Mouse (Mus musculus) forebrain, embryonic 11.5 days (tissue): ENCODE data around the gene Nop16. TPM values are rescaled to one million over a fixed set of nuclear protein-coding genes. Genes with fewer than 3 reads are reported as not detected.
"Not testable (repeated sequence)": the region's sequence is repeated elsewhere in the genome, so short reads cannot be mapped to it uniquely, and the experiment has no call there.

Experiments
- ATAC-seq: fragments of 200-750 bp; cut with Nextera tagmentation; replicated peaks from 2 replicates; pipeline ENCODE4 v1.8.0; 2017; ENCODE audit warnings: moderate TSS enrichment; ENCODE audit not compliant: low FRiP score
- DNase-seq: peaks from one replicate; pipeline ENCODE4 v3.0.0-alpha.2; 2017; ENCODE audit warnings: low spot score
- H3K27ac ChIP-seq: fragments of 300-500 bp; sonication (generic); 2 replicates; pipeline ENCODE4 v1.5.1; 2014; ENCODE audit warnings: low read depth, low read length
- H3K27me3 ChIP-seq: fragments of 300-500 bp; sonication (generic); 2 replicates; pipeline ENCODE4 v1.6.1; 2014; ENCODE audit warnings: mild to moderate bottlenecking, low read length, mixed read lengths; ENCODE audit not compliant: control insufficient read depth, insufficient read depth
- H3K36me3 ChIP-seq: fragments of 300-500 bp; sonication (generic); 2 replicates; pipeline ENCODE4 v1.6.1; 2014; ENCODE audit warnings: mild to moderate bottlenecking, low read length, moderate library complexity, mixed read lengths; ENCODE audit not compliant: control insufficient read depth, insufficient read depth
- H3K4me1 ChIP-seq: fragments of 300-500 bp; sonication (generic); replicated peaks from 2 replicates; pipeline ENCODE4 v1.6.1; 2014; ENCODE audit warnings: low read length, mixed read lengths; ENCODE audit not compliant: control insufficient read depth, insufficient read depth
- H3K4me2 ChIP-seq: fragments of 300-500 bp; sonication (generic); 2 replicates; pipeline ENCODE4 v1.6.1; 2014; ENCODE audit warnings: low read depth, mild to moderate bottlenecking, low read length, moderate library complexity, mixed read lengths; ENCODE audit not compliant: severe bottlenecking
- H3K4me3 ChIP-seq: fragments of 300-500 bp; sonication (generic); 2 replicates; pipeline ENCODE4 v1.5.1; 2014; ENCODE audit warnings: low read depth, low read length
- H3K9ac ChIP-seq: fragments of 300-500 bp; sonication (generic); 2 replicates; pipeline ENCODE4 v1.6.1; 2014; ENCODE audit warnings: low read length
- H3K9me3 ChIP-seq: fragments of 300-500 bp; sonication (generic); 2 replicates; pipeline ENCODE4 v1.6.1; 2016; ENCODE audit warnings: low read length, mixed read lengths; ENCODE audit not compliant: control insufficient read depth
- WGBS: fragments of 180-500 bp; shearing (Covaris S2); extraction: QIAGEN DNeasy Blood & Tissue Kit; methylation state at CpG from one replicate; pipeline ENCODE4 v1.1.7; 2014; 5-methylcytosine and 5-hydroxymethylcytosine counted together
- polyA plus RNA-seq: library from polyadenylated mRNA; unstranded; fragments of >200 nt; fragmentation: Nextera tagmentation; extraction: Ambion mirVana; gene quantifications from 2 replicates; pipeline ENCODE4 v1.2.1, GENCODE M21; 2014

Gene Nop16
- polyA plus RNA-seq, 1 experiment from 2014 or later = 71.1 TPM

DNA sequence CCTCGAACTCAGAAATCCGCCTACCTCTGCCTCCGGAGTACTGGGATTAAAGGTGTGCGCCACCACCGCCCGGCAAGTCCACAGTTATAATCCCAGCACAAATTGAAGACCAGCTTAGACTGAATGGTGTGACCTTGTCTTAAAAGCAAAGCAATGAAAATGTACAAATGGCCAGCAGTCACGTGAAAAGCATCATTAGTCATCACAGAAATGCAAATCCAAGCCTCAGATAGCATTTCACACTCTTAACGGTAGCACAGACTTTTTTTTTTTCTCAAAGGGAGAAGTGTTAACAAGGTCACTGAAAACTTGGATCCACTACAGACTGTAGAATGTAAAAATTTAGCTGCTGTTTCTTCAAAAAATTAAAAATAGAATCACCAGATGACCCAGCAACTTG is 26.4 kb upstream of the Nop16 start:
- H3K9ac ChIP-seq = no peak overlapping the region
- no peaks in the 10 kb centered on the region for H3K9me3 ChIP-seq
- 0 out of 2 replicates have a peak, but pooled peaks cover 2% of the 10 kb centered on the region for H3K4me1 ChIP-seq
- no peaks in the 10 kb centered on the region for H3K27me3 ChIP-seq
- ATAC-seq (no peak), DNase-seq (no peak)
- no peak overlapping the region for H3K27ac ChIP-seq
- WGBS = 84% methylated on average over 8 of the region's 8 CpGs
- H3K4me3 ChIP-seq = no peak overlapping the region
- H3K4me2 ChIP-seq = no peak overlapping the region
- no peaks in the 10 kb centered on the region for H3K36me3 ChIP-seq

DNA sequence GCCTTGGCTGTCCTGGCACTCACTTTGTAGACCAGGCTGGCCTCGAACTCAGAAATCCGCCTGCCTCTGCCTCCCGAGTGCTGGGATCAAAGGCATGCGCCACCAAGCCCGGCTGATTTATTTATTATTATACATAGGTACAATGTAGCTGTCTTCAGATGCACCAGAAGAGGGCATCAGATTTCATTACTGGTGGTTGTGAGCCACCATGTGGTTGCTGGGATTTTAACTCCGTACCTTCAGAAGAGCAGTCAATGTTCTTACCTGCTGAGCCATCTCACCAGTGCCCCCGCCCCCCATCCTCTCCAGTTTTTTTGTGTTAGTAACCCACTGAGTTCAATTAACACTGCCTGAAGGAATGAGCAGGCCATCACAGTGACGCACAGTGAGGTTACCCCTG is 23.3 kb upstream of the Nop16 start:
- ATAC-seq, DNase-seq, H3K9me3 ChIP-seq, H3K4me1 ChIP-seq, H3K4me3 ChIP-seq, H3K36me3 ChIP-seq, H3K9ac ChIP-seq, H3K4me2 ChIP-seq, H3K27ac ChIP-seq: not testable (repeated sequence)
- H3K27me3 ChIP-seq = peaks cover 15% of the 10 kb centered on the region
- 83% methylated on average over 8 of the region's 8 CpGs for WGBS

DNA sequence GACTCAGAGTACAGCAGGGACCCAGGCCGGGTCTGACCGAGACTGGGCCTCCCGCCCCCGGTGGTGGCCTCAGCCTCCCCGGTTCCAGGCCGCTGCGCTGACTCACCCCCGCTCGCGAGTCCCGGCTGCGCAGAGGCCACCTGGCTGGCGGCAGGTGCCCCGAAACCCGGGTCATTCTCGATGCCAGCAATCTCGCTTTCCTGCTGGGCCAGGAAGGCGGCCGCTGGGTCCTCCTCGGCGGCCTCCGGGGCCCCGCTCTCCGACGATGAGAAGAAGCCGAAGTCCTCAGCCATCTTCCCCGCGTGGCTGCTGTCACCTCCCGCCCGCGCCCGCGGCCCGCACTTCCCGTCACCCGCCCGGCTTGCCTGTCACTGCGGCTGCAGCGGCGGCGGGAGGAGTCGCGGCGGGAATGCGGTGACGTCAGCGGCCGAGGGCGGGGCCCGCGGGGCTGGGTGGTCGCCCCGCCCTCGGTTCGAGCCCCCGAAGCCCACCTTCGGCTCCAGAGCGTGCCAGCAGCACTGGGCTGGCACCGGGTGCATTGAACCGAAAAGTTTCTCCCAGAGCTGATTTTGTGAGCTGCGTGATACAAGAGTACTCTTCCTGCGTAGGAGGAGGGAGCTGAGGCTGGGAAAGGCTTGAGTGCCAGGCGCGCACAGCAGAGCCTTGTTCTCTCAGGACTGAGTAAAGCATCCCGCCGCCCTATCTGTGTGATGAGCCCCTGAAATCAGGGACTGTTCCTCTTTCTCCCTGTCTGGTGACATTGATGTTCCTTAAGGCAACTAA is 21.3 kb upstream of the Nop16 start, which contains the start of gene Cltb:
TSS of gene Cltb (minus strand) at position 373 of the 783 bp plus-strand sequence.
- Histone ChIP-seq H3K4me2 (peak within 1 kb of the TSS; percentile 77), H3K9ac (peak within 1 kb of the TSS; percentile 47), H3K4me1 (no peaks in the 10 kb centered on the region), H3K36me3 (no peaks in the 10 kb centered on the region), H3K4me3 (peak within 1 kb of the TSS; percentile 43), H3K27ac (no peak within 1 kb of the TSS), H3K9me3 (no peaks in the 10 kb centered on the region), H3K27me3 (peaks cover 24% of the 10 kb centered on the region)
- ATAC-seq (peak; percentile 70; the same call in 1 of the 2 replicates), DNase-seq (peak; percentile 91)
- WGBS = under 1% methylated on average over 64 of the region's 66 CpGs

- 8% methylated on average over 13 of the region's 13 CpGs for WGBS
- H3K4me2 ChIP-seq = peak overlapping the region; percentile 77
- peak overlapping the region; percentile 43 for H3K4me3 ChIP-seq
- no peaks in the 10 kb centered on the region for H3K4me1 ChIP-seq
- H3K9ac ChIP-seq = peak overlapping the region; percentile 47
- DNase-seq = no peak
- no peak for ATAC-seq
- H3K27ac ChIP-seq = no peak overlapping the region
- H3K27me3 ChIP-seq = peaks cover 24% of the 10 kb centered on the region
- H3K9me3 ChIP-seq = no peaks in the 10 kb centered on the region
- H3K36me3 ChIP-seq = no peaks in the 10 kb centered on the region
These were observed 20.7 kb upstream of the Nop16 start for GRCm38 (mm10) chr13:54610613-54610971.

GRCm38 (mm10) chr13:54609301-54609700 is 19.4 kb upstream of the Nop16 start:
- 17% methylated on average over 1 of the region's 1 CpGs for WGBS
- ATAC-seq (no peak), DNase-seq (no peak)
- peaks cover 24% of the 10 kb centered on the region for H3K27me3 ChIP-seq
- H3K4me2 ChIP-seq = no peak overlapping the region
- no peaks in the 10 kb centered on the region for H3K9me3 ChIP-seq
- H3K9ac ChIP-seq = no peak overlapping the region
- no peaks in the 10 kb centered on the region for H3K36me3 ChIP-seq
- H3K4me1 ChIP-seq = no peaks in the 10 kb centered on the region
- H3K4me3 ChIP-seq = no peak overlapping the region
- no peak overlapping the region for H3K27ac ChIP-seq

DNA sequence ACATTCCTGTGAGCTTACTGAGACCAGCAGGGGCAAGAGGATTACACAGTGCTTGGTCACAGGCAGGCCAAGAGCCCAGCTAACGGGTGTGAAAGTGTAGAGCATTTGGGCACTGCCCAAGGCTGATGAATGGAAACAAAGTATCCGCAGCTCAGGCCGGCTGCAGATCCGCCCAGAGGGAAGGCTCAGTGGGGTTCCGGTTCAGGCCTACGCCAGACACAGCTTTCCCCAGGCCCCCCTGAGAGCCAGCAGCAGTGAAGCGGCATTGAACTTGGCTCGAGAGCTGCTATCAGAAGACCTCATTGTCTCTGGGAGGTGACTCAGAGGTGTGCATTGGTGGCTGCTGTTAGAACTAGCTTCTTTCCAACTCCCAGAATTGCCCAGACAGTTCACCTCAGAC is 18.8 kb upstream of the Nop16 start:
- DNase-seq (peak; percentile 48), ATAC-seq (no peak)
- H3K27me3 ChIP-seq = peaks cover 24% of the 10 kb centered on the region
- H3K36me3 ChIP-seq = no peaks in the 10 kb centered on the region
- WGBS = 9% methylated on average over 8 of the region's 8 CpGs
- no peak overlapping the region for H3K9ac ChIP-seq
- H3K27ac ChIP-seq = no peak overlapping the region
- H3K9me3 ChIP-seq = no peaks in the 10 kb centered on the region
- peaks cover 2% of the 10 kb centered on the region; the same call in 1 of the 2 replicates for H3K4me1 ChIP-seq
- H3K4me3 ChIP-seq = no peak overlapping the region
- no peak overlapping the region for H3K4me2 ChIP-seq

- Histone ChIP-seq H3K36me3 (no peaks in the 10 kb centered on the region), H3K27ac (no peak overlapping the region), H3K9me3 (no peaks in the 10 kb centered on the region), H3K4me3 (no peak overlapping the region), H3K27me3 (peaks cover 24% of the 10 kb centered on the region), H3K9ac (no peak overlapping the region), H3K4me2 (no peak overlapping the region), H3K4me1 (peaks cover 2% of the 10 kb centered on the region; the same call in 1 of the 2 replicates)
- ATAC-seq (no peak), DNase-seq (no peak)
- 79% methylated on average over 3 of the region's 3 CpGs for WGBS
These were observed 18.1 kb upstream of the Nop16 start for GRCm38 (mm10) chr13:54608002-54608401.

DNA sequence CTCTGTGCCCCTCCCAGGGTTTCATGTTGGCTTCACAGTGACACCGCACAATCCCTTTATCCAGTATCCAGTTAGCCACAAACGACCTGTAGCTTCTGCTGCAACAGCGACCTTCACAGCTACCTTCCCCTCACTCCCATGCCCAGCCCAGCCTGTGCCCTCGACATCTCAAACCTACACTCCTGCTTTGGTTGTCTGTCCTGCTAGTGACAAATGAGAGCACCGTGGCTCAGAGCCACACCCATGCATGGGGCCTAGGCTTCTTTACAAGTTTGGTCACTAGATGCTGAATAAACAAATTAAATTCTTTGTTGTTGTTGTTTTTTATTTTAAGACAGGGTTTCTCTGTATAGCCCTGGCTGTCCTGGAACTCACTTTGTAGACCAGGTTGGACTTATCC is 17.3 kb upstream of the Nop16 start:
- WGBS = 66% methylated on average over 5 of the region's 5 CpGs
- no peak overlapping the region for H3K4me3 ChIP-seq
- H3K27ac ChIP-seq = no peak overlapping the region
- no peaks in the 10 kb centered on the region for H3K9me3 ChIP-seq
- no peak overlapping the region for H3K9ac ChIP-seq
- H3K27me3 ChIP-seq = peaks cover 28% of the 10 kb centered on the region
- H3K4me1 ChIP-seq = peaks cover 2% of the 10 kb centered on the region; the same call in 1 of the 2 replicates
- DNase-seq = no peak
- no peaks in the 10 kb centered on the region for H3K36me3 ChIP-seq
- no peak overlapping the region for H3K4me2 ChIP-seq
- ATAC-seq = no peak

- Histone ChIP-seq H3K36me3 (no peaks in the 10 kb centered on the region), H3K9me3 (no peaks in the 10 kb centered on the region), H3K9ac (no peak overlapping the region), H3K27me3 (peaks cover 28% of the 10 kb centered on the region), H3K4me3 (no peak overlapping the region), H3K4me1 (peaks cover 2% of the 10 kb centered on the region; the same call in 1 of the 2 replicates), H3K4me2 (no peak overlapping the region), H3K27ac (no peak overlapping the region)
- WGBS = 84% methylated on average over 5 of the region's 5 CpGs
- DNase-seq (no peak), ATAC-seq (no peak)
These were observed 15.5 kb upstream of the Nop16 start for GRCm38 (mm10) chr13:54605426-54605825.
